Mouse (Mus musculus): ENCODE results near the gene Arpin. TPM values are rescaled to one million over a fixed set of nuclear protein-coding genes. Genes with fewer than 3 reads are reported as not detected.
A peak's percentile ranks its signal among the peaks of the same experiment; 100 is the strongest.

Arpin gene
- 10 to 100 TPM; 12.8 to 14.2 TPM for total RNA-seq (2021)

- DNase-seq (ENCODE audit: low spot score in 2 of 2) = peak; percentile 42 to 58
- intact Hi-C loops (cut with DNase I) = no loop called here
Observed at GRCm38 (mm10) chr7:79934862-79935510, at the start of gene Arpin. TSS of gene Arpin (minus strand) at chr7:79935359.

- intact Hi-C loops (cut with DNase I) = no loop called here
- DNase-seq (ENCODE audit: low spot score in 2 of 2) = no peak
Observed at GRCm38 (mm10) chr7:79975316-79975715, 40.2 kb upstream of the Arpin start.

- intact Hi-C loops (cut with DNase I) = no loop called here
- DNase-seq (ENCODE audit: low spot score in 2 of 2) = no peak
Observed at GRCm38 (mm10) chr7:79972195-79972594, 37.0 kb upstream of the Arpin start.

- no peak for DNase-seq (ENCODE audit: low spot score in 2 of 2)
- intact Hi-C loops (cut with DNase I) = no loop called here
Observed at GRCm38 (mm10) chr7:79970336-79970735, 35.2 kb upstream of the Arpin start.

GRCm38 (mm10) chr7:79968326-79968725 lies 33.2 kb upstream of the Arpin start:
- intact Hi-C loops (cut with DNase I) = no loop called here
- DNase-seq (ENCODE audit: low spot score in 2 of 2) = no peak

GRCm38 (mm10) chr7:79961600-79961999 lies 26.4 kb upstream of the Arpin start:
- intact Hi-C loops (cut with DNase I) = no loop called here
- DNase-seq (ENCODE audit: low spot score in 2 of 2) = no peak

- DNase-seq (ENCODE audit: low spot score in 2 of 2) = no peak
- intact Hi-C loops (cut with DNase I) = no loop called here
Observed at GRCm38 (mm10) chr7:79956131-79956530, 21.0 kb upstream of the Arpin start.

- intact Hi-C loops (cut with DNase I) = loop anchor here (5.0 kb wide), 1 partner anchor 47 kb away; no protein-coding TSS in a partner anchor
- DNase-seq (ENCODE audit: low spot score in 2 of 2) = no peak
Observed at GRCm38 (mm10) chr7:79954890-79955289, 19.7 kb upstream of the Arpin start.

- intact Hi-C loops (cut with DNase I) = loop anchor here (5.0 kb wide), 1 partner anchor 51 kb away; no protein-coding TSS in a partner anchor
- no peak for DNase-seq (ENCODE audit: low spot score in 2 of 2)
Observed at GRCm38 (mm10) chr7:79951038-79951437, 15.9 kb upstream of the Arpin start.

- DNase-seq (ENCODE audit: low spot score in 2 of 2) = no peak
- intact Hi-C loops (cut with DNase I) = loop anchor here (5.0 kb wide), 1 partner anchor 52 kb away; no protein-coding TSS in a partner anchor
Observed at GRCm38 (mm10) chr7:79950236-79950635, 15.1 kb upstream of the Arpin start.

GRCm38 (mm10) chr7:79935511-79936205 lies 499 bp upstream of the Arpin start:
- no peak for DNase-seq (ENCODE audit: low spot score in 2 of 2)
- intact Hi-C loops (cut with DNase I) = no loop called here

- intact Hi-C loops (cut with DNase I) = no loop called here
- DNase-seq (ENCODE audit: low spot score in 2 of 2) = no peak
Observed at GRCm38 (mm10) chr7:79934461-79934860, 698 bp downstream of the Arpin start.

- no peak for DNase-seq (ENCODE audit: low spot score in 2 of 2)
- intact Hi-C loops (cut with DNase I) = no loop called here
Observed at GRCm38 (mm10) chr7:79928516-79929052, 6.6 kb downstream of the Arpin start.

GRCm38 (mm10) chr7:79920344-79920983 lies 14.7 kb downstream of the Arpin start, which contains the start of gene Ap3s2:
TSS of gene Ap3s2 (minus strand) at chr7:79920649.
- peak; percentile 91 to 93 for DNase-seq (ENCODE audit: low spot score in 2 of 2)
- intact Hi-C loops (cut with DNase I) = loop anchor here (5.0 kb wide), 1 partner anchor 192 kb away; no protein-coding TSS in a partner anchor

- no peak for DNase-seq (ENCODE audit: low spot score in 2 of 2)
- intact Hi-C loops (cut with DNase I) = loop anchor here (1.0 kb wide), 1 partner anchor 115 kb away; no protein-coding TSS in a partner anchor
Observed at GRCm38 (mm10) chr7:79914556-79914955, 20.6 kb downstream of the Arpin start.

- intact Hi-C loops (cut with DNase I) = no loop called here
- DNase-seq (ENCODE audit: low spot score in 2 of 2) = no peak
Observed at GRCm38 (mm10) chr7:79907356-79907755, 27.8 kb downstream of the Arpin start.

GRCm38 (mm10) chr7:79906914-79907313 lies 28.2 kb downstream of the Arpin start:
- intact Hi-C loops (cut with DNase I) = no loop called here
- DNase-seq (ENCODE audit: low spot score in 2 of 2) = no peak

GRCm38 (mm10) chr7:79905193-79905592 lies 30.0 kb downstream of the Arpin start:
- intact Hi-C loops (cut with DNase I) = no loop called here
- no peak for DNase-seq (ENCODE audit: low spot score in 2 of 2)

- intact Hi-C loops (cut with DNase I) = no loop called here
- no peak for DNase-seq (ENCODE audit: low spot score in 2 of 2)
Observed at GRCm38 (mm10) chr7:79903160-79903792, 31.9 kb downstream of the Arpin start.

GRCm38 (mm10) chr7:79900753-79901152 lies 34.4 kb downstream of the Arpin start:
- no peak for DNase-seq (ENCODE audit: low spot score in 2 of 2)
- intact Hi-C loops (cut with DNase I) = no loop called here
